Mouse (Mus musculus) cortical plate, adult 2 months (tissue): Measurements from ENCODE around the gene Hpd.

Experiments
- CTCF ChIP-seq: fragments of 200-500 bp; IDR thresholded peaks from 2 replicates; pipeline ENCODE4 v1.5.1; 2011; ENCODE audit warnings: mild to moderate bottlenecking, control low read depth, low read length; ENCODE audit not compliant: insufficient read depth; ENCODE audit errors: extremely low read depth
- POLR2A ChIP-seq: fragments of 200-500 bp; IDR thresholded peaks from 2 replicates; pipeline ENCODE4 v1.6.1; 2011; ENCODE audit warnings: mild to moderate bottlenecking, low read length, control low read depth; ENCODE audit not compliant: insufficient read depth; ENCODE audit errors: extremely low read depth

- no peak for TF ChIP-seq POLR2A
- TF ChIP-seq CTCF, result no peak
These were observed 16.1 kb downstream of the Hpd start for GRCm38 (mm10) chr5:123166437-123166836.
